Mouse (Mus musculus) heart, embryonic 15.5 days (tissue): ENCODE measurements around the gene Cytl1. TPM values are rescaled to one million over a fixed set of nuclear protein-coding genes. Genes with fewer than 3 reads are reported as not detected.

Experiments
- ATAC-seq: fragments of 200-750 bp; cut with Nextera tagmentation; replicated peaks from 2 replicates; pipeline ENCODE4 v1.8.0; 2017; ENCODE audit warnings: low read depth, moderate TSS enrichment; ENCODE audit not compliant: insufficient number of reproducible peaks, insufficient read depth, low FRiP score
- H3K27ac ChIP-seq: fragments of 300-500 bp; sonication (generic); 2 replicates; pipeline ENCODE4 v1.5.1; 2015; ENCODE audit warnings: mild to moderate bottlenecking, inconsistent platforms
- H3K27me3 ChIP-seq: fragments of 300-500 bp; sonication (generic); 2 replicates; pipeline ENCODE4 v1.6.1; 2015; ENCODE audit warnings: inconsistent platforms
- H3K36me3 ChIP-seq: fragments of 300-500 bp; sonication (generic); 2 replicates; pipeline ENCODE4 v1.6.1; 2015; ENCODE audit warnings: mild to moderate bottlenecking, inconsistent platforms
- H3K4me1 ChIP-seq: fragments of 300-500 bp; sonication (generic); replicated peaks from 2 replicates; pipeline ENCODE4 v1.6.1; 2015; ENCODE audit warnings: inconsistent platforms
- H3K4me2 ChIP-seq: fragments of 300-500 bp; sonication (generic); 2 replicates; pipeline ENCODE4 v1.6.1; 2015; ENCODE audit warnings: inconsistent platforms, mild to moderate bottlenecking, moderate library complexity
- H3K4me3 ChIP-seq: fragments of 300-500 bp; sonication (generic); 2 replicates; pipeline ENCODE4 v1.5.1; 2015; ENCODE audit warnings: mild to moderate bottlenecking, inconsistent platforms
- H3K9ac ChIP-seq: fragments of 300-500 bp; sonication (generic); 2 replicates; pipeline ENCODE4 v1.6.1; 2015; ENCODE audit warnings: mild to moderate bottlenecking, inconsistent platforms
- H3K9me3 ChIP-seq: fragments of 300-500 bp; sonication (generic); replicated peaks from 2 replicates; pipeline ENCODE4 v1.6.1; 2016; ENCODE audit warnings: inconsistent platforms
- WGBS: fragments of 180-500 bp; shearing (Covaris S2); methylation state at CpG from one replicate; pipeline ENCODE4 v1.1.7; 2015; ENCODE audit warnings: mixed read lengths; 5-methylcytosine and 5-hydroxymethylcytosine counted together
- polyA plus RNA-seq: library from polyadenylated mRNA; unstranded; fragments of >200 nt; fragmentation: Nextera tagmentation; extraction: Ambion mirVana; gene quantifications from 2 replicates; pipeline ENCODE4 v1.2.1, GENCODE M21; 2015

The Cytl1 gene
- polyA plus RNA-seq, 1 experiment from 2014 or later, result 16.3 TPM

DNA sequence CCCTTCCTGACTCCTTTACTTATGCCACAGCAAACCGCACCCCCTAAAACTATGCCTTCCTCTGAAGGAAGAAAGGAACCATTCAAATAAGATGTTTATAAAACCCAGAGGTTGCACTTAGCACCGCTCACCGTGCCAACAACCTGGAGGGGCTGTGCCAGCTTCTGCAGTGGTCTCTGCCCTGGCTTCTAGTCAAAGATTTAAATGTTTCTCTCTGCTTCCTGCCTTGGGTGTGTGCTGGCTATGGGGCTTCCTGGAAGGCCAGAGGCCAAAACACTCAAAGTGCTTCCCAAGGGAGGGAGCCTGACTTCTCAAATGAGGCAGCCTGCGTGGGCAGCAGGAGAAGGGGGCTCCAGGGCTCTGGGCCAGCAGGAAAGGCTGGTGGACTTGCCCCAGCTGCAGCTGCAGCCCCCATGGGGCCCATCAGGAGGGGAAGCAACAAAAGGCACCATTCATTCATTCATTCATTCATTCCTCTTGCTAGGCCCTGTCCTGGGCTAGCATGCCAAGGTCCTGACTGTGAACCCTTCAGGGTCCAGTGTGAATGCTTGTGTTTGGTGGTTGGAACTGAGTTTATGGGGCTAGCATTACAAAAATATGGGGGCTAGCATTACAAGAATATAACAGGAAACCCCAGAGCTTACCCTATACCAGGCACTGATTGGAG lies 10.0 kb upstream of the Cytl1 start:
- H3K4me3 ChIP-seq, result no peak overlapping the region
- H3K27me3 ChIP-seq, result no peaks in the 10 kb centered on the region
- ATAC-seq, result no peak; the same call in 1 of the 2 replicates
- 67% methylated on average over 4 of the region's 4 CpGs for WGBS
- H3K9me3 ChIP-seq, result no peaks in the 10 kb centered on the region
- H3K27ac ChIP-seq, result no peak overlapping the region
- H3K36me3 ChIP-seq, result no peaks in the 10 kb centered on the region
- peaks cover 3% of the 10 kb centered on the region; the same call in 1 of the 2 replicates for H3K4me1 ChIP-seq
- no peak overlapping the region for H3K9ac ChIP-seq
- no peak overlapping the region for H3K4me2 ChIP-seq

DNA sequence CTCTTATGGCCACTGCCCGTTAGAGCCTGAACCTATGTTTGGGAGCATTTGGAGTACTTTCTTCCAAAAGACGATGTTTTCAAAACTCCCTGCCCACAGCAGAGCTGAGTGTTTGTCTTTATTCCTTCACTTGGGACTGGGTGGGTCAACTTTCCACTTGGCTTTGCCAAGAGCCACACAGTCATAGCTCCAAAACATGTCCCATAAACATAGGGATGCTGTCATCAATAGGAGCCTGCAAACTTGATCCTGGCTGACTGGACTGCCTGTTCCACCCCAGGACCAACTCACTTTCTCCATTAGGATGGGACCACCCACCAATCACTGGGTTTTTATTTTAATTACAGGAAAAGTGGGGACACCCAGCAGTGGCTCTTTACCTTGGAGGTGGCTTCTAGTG lies 4.5 kb upstream of the Cytl1 start:
- Histone ChIP-seq H3K9me3 (no peaks in the 10 kb centered on the region), H3K4me2 (no peak overlapping the region), H3K27ac (no peak overlapping the region), H3K36me3 (no peaks in the 10 kb centered on the region), H3K9ac (no peak overlapping the region), H3K27me3 (no peaks in the 10 kb centered on the region), H3K4me1 (no peaks in the 10 kb centered on the region), H3K4me3 (no peak overlapping the region)
- no peak for ATAC-seq
- WGBS, result 67% methylated on average over 2 of the region's 2 CpGs

DNA sequence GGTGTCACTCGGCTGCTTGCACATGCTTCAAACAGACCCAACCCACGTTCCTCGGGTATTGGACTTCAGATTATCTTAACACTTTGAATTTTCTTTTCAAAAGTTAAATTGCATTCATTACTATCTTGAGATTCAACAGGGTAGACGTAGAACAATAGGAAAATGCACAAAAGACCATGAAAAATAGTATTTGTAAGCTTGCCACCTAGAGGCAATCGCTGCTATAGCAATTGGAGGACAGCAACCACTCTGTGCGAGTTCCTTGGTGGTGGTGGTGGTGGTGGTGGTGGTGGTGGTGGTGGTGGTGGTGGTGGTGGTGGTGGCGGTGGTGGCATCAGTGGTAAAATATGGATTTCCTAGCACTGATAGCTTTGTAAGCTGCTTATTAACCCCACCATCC lies 894 bp downstream of the Cytl1 start:
- Histone ChIP-seq H3K9ac (no peak overlapping the region), H3K4me1 (no peaks in the 10 kb centered on the region), H3K9me3 (no peaks in the 10 kb centered on the region), H3K4me2 (no peak overlapping the region), H3K27ac (no peak overlapping the region), H3K36me3 (no peaks in the 10 kb centered on the region), H3K4me3 (no peak overlapping the region), H3K27me3 (no peaks in the 10 kb centered on the region)
- ATAC-seq, result no peak
- WGBS, result 52% methylated on average over 7 of the region's 7 CpGs

DNA sequence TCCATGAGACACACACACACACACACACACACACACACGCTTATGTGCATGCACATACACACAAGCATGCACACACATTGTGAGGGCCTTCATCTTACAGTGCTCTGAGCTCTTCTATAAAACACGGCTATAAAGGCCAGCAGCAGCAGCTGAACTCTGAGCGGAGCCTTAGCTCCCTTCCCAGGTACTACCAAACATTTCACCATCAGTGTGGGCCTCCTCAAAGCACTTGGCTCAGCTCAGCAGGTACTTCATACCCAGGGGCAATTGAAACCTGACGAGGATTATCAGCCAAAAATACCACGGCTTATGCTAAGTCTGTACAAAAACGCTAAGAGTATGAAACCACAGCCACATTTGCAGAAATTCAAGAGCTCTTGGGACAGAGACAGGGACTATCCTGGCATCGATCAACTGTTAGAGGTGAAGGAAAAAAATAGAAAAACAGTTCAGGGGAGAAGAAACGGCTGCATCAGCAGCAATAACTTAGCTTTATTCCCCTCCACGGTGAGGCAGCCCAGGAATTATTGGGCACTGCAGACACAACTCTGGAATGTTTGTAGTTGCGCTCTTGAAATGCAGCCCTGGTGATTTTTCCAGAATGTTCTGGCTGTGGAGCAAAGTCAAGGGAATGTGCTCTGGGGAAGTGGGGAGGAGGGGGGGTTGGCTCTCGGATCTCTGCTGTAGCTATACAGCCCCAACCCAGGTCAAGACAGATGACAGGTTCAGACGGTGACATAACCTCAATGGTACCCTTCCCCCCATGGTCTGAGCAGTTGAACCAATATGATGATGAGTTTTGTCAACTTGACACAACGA lies 8.8 kb downstream of the Cytl1 start:
- ATAC-seq, result no peak
- H3K4me3 ChIP-seq, result no peak overlapping the region
- H3K9me3 ChIP-seq, result no peaks in the 10 kb centered on the region
- H3K27me3 ChIP-seq, result no peaks in the 10 kb centered on the region
- no peaks in the 10 kb centered on the region for H3K36me3 ChIP-seq
- H3K9ac ChIP-seq, result no peak overlapping the region
- H3K27ac ChIP-seq, result no peak overlapping the region
- WGBS, result 51% methylated on average over 13 of the region's 13 CpGs
- H3K4me1 ChIP-seq, result no peaks in the 10 kb centered on the region
- H3K4me2 ChIP-seq, result no peak overlapping the region

DNA sequence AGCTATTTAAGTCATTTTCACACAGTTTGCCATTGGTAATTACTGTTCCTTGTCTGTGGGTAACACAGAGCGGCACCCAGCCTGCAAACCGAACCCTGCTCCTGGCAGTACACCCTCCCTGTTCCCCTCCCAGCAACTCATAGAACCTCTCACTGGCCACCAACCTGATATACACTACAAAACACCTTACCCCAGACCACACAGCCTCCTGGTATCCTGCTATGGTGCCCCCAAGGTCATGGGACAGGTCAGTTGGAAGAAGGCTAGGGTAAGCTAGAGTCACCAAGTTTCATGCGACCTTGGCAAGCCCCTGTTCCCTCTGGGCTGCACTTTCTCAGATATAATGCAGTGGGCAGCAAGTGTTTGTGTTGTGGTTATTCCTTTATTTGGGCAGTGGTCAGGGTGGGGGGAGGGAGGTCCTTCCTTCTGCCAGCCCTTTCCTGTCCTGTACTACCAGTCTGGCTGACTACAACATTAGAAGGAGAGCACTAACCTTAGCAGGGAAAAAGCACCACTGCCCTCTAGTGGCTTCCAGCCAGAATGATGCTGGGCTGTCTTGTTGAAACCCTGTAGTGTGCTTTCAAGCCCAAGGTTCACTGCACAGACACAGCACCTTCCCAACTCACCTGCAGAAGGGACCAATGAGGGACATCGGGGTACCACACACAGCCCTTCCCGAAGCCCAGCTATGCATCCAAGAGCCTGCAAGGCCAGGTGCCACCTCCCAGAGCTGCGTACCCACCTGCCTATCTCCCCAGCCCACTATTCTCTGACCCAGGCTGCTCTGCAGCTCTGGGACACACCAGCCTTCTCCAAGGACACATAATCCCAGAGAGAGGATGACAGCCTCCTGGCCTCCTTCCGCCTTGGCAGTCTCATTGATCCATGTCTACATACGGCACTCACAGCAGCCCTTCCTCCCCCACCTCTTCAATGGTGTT lies 17.0 kb downstream of the Cytl1 start:
- Histone ChIP-seq H3K4me2 (no peak overlapping the region), H3K36me3 (no peaks in the 10 kb centered on the region), H3K4me1 (no peaks in the 10 kb centered on the region), H3K9me3 (no peaks in the 10 kb centered on the region), H3K27ac (no peak overlapping the region), H3K4me3 (no peak overlapping the region), H3K27me3 (no peaks in the 10 kb centered on the region; the same call in 1 of the 2 replicates), H3K9ac (no peak overlapping the region)
- ATAC-seq, result no peak; the same call in 1 of the 2 replicates
- WGBS, result 61% methylated on average over 8 of the region's 8 CpGs

DNA sequence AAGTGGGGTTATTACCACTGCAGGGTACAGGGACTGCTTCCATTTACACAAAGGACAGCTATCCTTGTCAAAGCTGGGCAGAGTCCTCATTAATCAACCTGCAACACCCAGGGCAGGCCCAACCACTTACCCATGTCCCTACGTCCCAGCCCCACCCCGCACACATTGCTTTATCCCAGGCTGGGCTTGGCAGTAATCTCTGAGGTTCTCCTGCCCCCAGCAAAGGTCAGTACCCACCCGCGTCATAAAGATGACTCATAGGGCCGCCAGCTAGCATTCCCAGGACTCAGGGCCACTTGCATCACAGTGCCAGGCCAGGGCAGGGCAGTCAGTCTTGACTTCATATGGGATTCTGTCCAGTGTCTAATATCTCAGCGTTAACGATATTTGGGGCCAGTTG lies 18.0 kb downstream of the Cytl1 start:
- H3K4me1 ChIP-seq, result no peaks in the 10 kb centered on the region
- 61% methylated on average over 7 of the region's 7 CpGs for WGBS
- ATAC-seq, result 0 out of 2 replicates have a peak, but pooled peaks have one; percentile 33
- no peaks in the 10 kb centered on the region for H3K9me3 ChIP-seq
- no peaks in the 10 kb centered on the region for H3K36me3 ChIP-seq
- H3K27ac ChIP-seq, result no peak overlapping the region
- no peak overlapping the region for H3K4me3 ChIP-seq
- H3K27me3 ChIP-seq, result no peaks in the 10 kb centered on the region; the same call in 1 of the 2 replicates
- no peak overlapping the region for H3K4me2 ChIP-seq
- H3K9ac ChIP-seq, result no peak overlapping the region

DNA sequence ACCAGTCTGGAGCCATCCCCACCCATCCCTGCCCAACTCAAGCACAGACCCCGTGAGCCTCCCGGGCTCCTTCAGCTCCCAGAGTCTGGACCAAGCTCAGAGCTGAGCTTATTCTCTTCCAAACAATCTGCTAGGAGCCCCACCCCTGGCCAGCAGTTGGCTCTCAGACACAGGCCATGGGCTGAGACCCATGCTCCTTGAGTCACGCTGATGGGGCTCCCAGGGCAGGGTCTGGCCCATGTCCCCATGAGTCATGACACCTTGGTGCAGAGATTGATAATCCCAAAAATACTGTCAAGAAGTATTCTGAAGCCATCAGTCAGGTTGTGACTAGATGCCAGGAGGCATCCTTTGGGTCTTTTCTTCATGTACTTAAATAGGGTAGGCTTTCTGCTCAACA lies 26.7 kb downstream of the Cytl1 start:
- WGBS, result 79% methylated on average over 3 of the region's 3 CpGs
- H3K36me3 ChIP-seq, result no peaks in the 10 kb centered on the region

DNA sequence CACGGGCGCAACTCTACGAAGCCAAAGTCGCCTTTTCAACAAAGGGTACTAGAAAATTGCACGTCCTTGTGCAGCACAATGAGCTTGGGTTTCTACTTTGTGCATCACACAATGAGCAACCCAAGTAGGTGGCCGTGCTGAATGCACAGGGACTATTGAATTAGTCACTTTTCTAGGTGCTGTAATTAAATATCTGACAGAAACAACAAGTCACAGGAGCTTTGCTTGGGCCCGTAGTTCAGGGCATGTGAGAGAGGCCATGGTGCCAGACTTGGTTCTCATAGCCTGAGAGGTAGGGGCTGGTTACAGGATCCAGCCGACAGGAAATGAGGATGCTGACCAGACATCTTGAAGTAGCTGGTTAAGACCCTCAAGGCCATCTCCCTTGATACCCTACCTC lies 30.5 kb downstream of the Cytl1 start:
- H3K4me2 ChIP-seq, result no peak overlapping the region
- H3K4me3 ChIP-seq, result no peak overlapping the region
- no peak for ATAC-seq
- 0 out of 2 replicates have a peak, but pooled peaks cover 3% of the 10 kb centered on the region for H3K4me1 ChIP-seq
- H3K36me3 ChIP-seq, result no peaks in the 10 kb centered on the region
- no peak overlapping the region for H3K9ac ChIP-seq
- no peaks in the 10 kb centered on the region for H3K27me3 ChIP-seq
- no peak overlapping the region for H3K27ac ChIP-seq
- no peaks in the 10 kb centered on the region for H3K9me3 ChIP-seq
- WGBS, result 74% methylated on average over 8 of the region's 8 CpGs

More for the DNA sequence above, 26.7 kb downstream of the Cytl1 start:
- Histone ChIP-seq H3K27me3 (no peaks in the 10 kb centered on the region), H3K9ac (no peak overlapping the region), H3K4me1 (no peaks in the 10 kb centered on the region), H3K4me2 (no peak overlapping the region), H3K9me3 (no peaks in the 10 kb centered on the region), H3K27ac (no peak overlapping the region), H3K4me3 (no peak overlapping the region)
- ATAC-seq, result no peak

DNA sequence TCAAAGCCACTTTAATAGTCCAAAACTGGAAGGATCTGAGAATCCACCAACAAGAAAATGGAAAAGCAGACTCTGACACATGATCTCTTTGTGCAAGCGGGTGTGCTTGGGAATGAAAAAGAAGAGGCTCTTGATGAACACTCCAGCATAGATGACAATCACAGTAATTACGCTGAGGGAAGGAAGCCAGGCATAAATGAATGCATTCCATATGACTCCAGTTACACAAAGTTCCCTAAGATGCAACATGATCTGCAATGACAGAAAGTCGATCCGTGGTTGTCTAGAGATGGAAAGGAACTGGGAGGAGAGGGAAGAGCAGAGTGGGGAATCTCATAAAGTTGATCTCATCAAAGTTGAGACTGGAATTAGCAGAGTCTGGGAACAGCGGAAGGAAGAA lies 31.9 kb downstream of the Cytl1 start:
- no peaks in the 10 kb centered on the region for H3K27me3 ChIP-seq
- 0 out of 2 replicates have a peak, but pooled peaks cover 3% of the 10 kb centered on the region for H3K4me1 ChIP-seq
- 71% methylated on average over 5 of the region's 5 CpGs for WGBS
- H3K36me3 ChIP-seq, result no peaks in the 10 kb centered on the region
- no peak for ATAC-seq
- no peak overlapping the region for H3K4me2 ChIP-seq
- no peak overlapping the region for H3K27ac ChIP-seq
- H3K4me3 ChIP-seq, result no peak overlapping the region
- H3K9me3 ChIP-seq, result no peaks in the 10 kb centered on the region
- H3K9ac ChIP-seq, result no peak overlapping the region

DNA sequence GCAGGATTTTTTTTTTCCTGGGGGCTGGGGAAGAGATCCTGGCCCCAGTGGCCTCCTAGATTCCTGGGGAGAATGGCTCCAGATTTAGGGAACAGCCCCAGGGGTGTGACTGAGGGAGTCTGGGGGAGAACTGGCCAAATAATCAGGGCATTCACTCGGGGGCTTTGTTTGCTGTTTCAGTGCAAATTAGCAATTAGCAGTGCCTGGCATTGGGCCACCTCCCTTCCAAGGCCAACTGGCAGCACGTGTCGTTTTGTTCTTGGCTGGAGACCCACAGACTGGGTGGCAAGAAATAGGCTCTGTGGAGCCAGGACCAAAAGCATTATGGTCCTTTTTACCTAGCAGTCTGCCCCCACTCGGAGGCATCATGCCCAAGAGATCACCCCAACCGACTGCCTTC lies 33.7 kb downstream of the Cytl1 start:
- Histone ChIP-seq H3K4me1 (0 out of 2 replicates have a peak, but pooled peaks cover 3% of the 10 kb centered on the region), H3K9ac (no peak overlapping the region), H3K9me3 (no peaks in the 10 kb centered on the region), H3K36me3 (no peaks in the 10 kb centered on the region), H3K27me3 (no peaks in the 10 kb centered on the region), H3K27ac (no peak overlapping the region), H3K4me3 (no peak overlapping the region), H3K4me2 (no peak overlapping the region)
- no peak for ATAC-seq
- 15% methylated on average over 5 of the region's 5 CpGs for whole genome bisulfite sequencing

DNA sequence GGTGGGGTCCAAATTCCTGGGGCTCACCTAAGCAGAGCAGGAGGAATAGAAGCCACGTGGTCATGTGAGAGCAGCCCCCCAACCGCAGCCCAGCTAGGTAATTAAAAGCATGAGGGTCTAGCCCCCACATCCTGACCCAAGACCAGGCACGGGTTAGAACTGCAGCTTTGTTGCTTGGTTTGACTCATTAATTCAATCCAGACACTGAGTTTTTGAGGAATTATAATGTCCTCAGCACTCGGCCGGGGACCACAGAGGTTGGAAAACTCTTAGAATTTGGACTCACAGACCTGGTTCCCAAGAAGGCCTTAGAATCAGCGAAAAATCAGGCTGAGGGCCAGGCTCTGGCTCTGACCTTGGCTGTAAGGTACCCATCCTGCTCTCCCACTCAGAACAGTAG lies 35.6 kb downstream of the Cytl1 start:
- no peaks in the 10 kb centered on the region for H3K9me3 ChIP-seq
- no peak for ATAC-seq
- no peak overlapping the region for H3K4me2 ChIP-seq
- no peak overlapping the region for H3K27ac ChIP-seq
- 0 out of 2 replicates have a peak, but pooled peaks cover 3% of the 10 kb centered on the region for H3K4me1 ChIP-seq
- no peak overlapping the region for H3K4me3 ChIP-seq
- WGBS, result 83% methylated on average over 6 of the region's 6 CpGs
- H3K27me3 ChIP-seq, result no peaks in the 10 kb centered on the region
- H3K36me3 ChIP-seq, result no peaks in the 10 kb centered on the region
- H3K9ac ChIP-seq, result no peak overlapping the region
